Mouse (Mus musculus) gastrocnemius, postnatal 14 days (tissue): ENCODE results near the gene H2-Aa. TPM values are rescaled to one million over a fixed set of nuclear protein-coding genes. Genes with fewer than 3 reads are reported as not detected.
A peak's percentile ranks its signal among the peaks of the same experiment; 100 is the strongest.
"Not testable (repeated sequence)": the region's sequence is repeated elsewhere in the genome, so short reads cannot be mapped to it uniquely, and the experiment has no call there.

Experiments
- DNase-seq: peaks from one replicate; pipeline ENCODE4 v3.0.0; 2021; ENCODE audit warnings: mixed read lengths
- intact Hi-C: fragments of 180-260 bp; cut with DNase I; formaldehyde crosslinking; loops from one replicate; pipeline ENCODE4 v1.15.1; 2025; ENCODE audit warnings: low total_unique reads
- long read RNA-seq, 2 experiments: library from polyadenylated mRNA; stranded (forward); transcript quantifications; one replicate each; pipeline ENCODE4 v2.0.0; 2021
- total RNA-seq, 2 experiments: library from RNA; stranded (reverse); gene quantifications; 2 replicates each; pipeline ENCODE4 v1.2.3; 2021

The H2-Aa gene
- total RNA-seq = 1 to 10 TPM; 2.8 to 3.9 TPM
- long read RNA-seq, experiment 1, partial matches to known transcripts = 1 of 1 reads
- long read RNA-seq, experiment 1, other reads (novel, unspliced or antisense) = 0 of 1 reads
- long read RNA-seq, experiment 2, partial matches to known transcripts = 0 of 2 reads
- long read RNA-seq, experiment 2, other reads (novel, unspliced or antisense) = 0 of 2 reads

DNA sequence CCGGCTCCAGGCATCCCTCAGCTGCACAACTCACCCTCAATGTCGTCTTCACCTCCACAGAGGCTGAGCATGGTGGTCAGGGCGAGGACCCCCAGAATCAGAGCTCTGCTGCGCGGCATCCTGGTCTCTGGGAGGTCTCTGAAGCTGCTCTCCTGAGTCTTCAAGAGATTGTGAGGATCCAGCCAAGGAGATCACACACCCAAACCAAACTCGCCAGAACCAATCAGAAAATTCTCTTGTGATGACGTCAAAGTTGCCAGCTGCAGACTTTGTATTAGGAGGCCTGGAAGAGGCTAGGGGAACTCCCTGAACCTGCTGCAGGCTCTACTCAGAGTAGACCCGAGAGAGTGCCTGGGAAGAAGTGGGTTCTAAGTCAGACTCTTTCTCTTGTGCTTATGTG lies at the start of gene H2-Aa:
Gene H2-Aa (minus strand): TSS at position 176 of the 400 bp plus-strand sequence.
- peak; percentile 64 for DNase-seq
- intact Hi-C loops = no loop called here

DNA sequence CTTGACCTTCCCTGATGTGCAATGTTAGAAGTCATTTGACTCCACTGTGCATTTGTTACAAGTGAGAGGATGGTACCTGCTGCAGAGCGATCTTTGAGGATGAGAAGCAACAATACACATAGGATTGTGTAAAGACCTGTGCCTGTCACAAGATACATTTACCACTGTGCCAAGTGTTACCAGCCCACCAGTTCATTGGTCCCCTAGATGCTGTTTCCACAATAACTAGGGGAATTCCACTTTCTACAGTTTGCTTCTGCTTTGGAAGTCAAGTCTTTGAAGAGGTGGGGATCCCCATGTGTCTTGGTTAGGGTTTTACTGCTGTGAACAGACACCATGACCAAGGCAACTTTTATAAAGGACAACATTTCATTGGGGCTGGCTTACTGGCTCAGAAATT lies 43.6 kb upstream of the H2-Aa start:
- DNase-seq = no peak
- intact Hi-C loops = no loop called here

DNA sequence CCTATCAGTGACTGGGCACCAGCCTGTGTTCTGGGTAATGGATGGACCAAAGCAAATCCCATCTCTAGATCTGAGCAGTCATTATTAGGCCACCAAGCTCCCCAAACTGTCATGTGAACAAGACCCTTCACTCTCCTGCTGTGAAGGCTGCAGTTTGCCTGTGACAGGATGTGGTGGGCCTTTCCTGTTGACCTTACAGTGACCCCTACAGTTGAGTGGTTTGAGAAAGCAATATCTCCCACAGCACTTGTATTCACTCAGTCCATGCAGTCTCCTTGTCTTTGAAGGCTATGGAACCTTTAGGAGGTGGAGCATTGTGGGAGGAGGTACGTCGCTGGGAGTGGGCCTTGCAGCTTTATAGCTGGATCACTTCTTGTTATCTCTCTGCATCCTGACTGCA lies 42.2 kb upstream of the H2-Aa start:
- intact Hi-C loops = no loop called here
- no peak for DNase-seq

DNA sequence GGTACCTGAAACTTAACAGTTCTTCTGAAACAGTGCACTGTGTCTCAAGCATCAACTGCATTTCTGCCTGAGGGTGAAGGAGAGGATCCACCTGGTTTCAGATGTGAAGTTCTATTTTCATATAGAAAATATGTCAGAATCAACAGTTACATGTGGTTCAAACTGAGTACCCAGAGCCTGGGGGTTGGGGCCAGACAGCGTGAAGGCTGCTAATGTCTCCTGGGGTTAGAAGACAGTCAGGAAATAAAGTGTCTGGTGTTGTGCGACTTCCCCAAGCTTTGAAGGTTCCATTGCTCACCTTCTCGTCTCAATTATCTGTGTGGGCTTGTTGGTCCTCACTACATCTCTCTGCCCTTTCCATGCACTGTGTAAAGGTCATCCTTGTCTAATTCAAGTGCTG lies 38.8 kb upstream of the H2-Aa start:
- intact Hi-C loops = no loop called here
- DNase-seq = no peak

DNA sequence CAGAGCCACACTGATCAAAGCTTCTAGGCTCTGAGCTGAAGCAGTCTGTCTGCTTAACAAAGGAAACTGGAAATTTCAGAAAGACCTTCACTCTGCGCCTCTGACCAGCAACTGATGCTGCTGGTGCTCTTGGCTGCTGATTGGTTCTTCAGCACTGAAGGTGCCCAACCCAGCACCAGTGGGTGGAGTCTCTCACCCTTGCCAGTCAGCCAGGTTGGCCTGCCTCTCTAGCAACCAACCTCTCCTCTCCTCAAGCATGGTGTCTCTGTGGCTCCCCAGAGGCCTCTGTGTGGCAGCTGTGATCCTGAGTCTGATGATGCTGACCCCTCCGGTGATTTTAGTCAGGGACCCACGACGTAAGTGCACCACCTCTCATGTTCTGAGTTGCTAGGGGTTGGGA lies 37.8 kb upstream of the H2-Aa start, which contains the start of gene H2-Eb2:
Gene H2-Eb2 (plus strand): TSS at position 230 of the 400 bp plus-strand sequence.
- intact Hi-C loops = no loop called here
- no peak for DNase-seq

DNA sequence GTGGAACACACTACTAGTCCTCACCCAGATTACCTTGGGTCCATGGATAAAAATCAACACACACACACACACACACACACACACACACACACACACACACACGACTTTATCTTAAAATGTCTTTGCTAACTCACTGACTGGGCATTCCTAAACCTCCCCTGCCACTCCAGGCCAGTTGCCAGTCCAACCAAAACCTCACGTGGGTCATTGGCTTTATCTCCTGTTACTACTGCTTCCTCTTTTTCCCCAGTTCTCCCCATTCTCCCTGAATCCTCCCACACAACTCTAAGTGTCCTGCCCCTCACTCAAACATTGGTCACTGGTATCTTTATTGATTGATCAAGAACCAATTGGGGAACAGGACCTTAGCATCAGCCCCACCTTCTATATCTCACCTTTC lies 29.7 kb upstream of the H2-Aa start:
- DNase-seq = no peak
- intact Hi-C loops = loop anchor here (5.0 kb wide), 1 partner anchor 65 kb away; no protein-coding TSS in a partner anchor

DNA sequence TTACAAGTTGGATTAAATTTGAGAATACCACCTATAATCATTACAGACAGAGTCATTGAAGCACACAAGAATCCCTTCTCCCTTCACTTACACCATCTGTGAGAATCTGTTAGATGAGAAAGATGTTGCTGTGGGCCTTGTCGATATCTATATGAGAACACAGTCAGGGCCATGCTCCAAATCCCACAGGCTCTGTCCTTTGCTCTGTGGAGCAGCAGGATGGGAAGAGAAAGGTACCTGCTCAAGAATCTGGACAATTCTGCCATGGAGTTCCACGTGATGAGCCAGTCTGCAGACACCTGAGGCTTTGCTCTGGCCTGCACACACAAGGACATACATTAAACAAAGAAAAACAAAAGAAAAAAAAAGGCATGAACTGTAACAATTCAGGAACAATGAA lies 29.1 kb upstream of the H2-Aa start:
- DNase-seq = no peak
- intact Hi-C loops = loop anchor here (5.0 kb wide), 1 partner anchor 64 kb away; no protein-coding TSS in a partner anchor

DNA sequence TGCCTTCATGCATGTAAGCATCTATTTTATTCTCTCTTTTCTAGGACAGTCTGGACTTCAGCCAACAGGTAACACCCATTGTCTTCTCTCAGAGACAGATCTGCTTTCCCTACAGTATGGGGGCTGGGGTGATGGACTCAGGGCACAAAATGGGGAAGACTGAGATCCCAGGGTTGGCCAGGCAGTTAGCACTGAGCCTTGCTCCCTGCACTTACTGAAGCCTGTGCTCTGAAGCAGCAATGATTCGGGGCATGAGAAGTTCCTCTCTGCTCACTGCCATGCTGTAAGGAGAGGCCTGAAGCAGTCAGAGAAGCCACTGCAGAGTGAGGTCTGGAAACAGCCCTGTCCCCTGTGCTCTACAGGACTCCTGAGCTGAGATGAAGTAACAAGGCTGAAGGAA lies 27.9 kb upstream of the H2-Aa start:
- intact Hi-C loops = loop anchor here (5.0 kb wide), 1 partner anchor 63 kb away; no protein-coding TSS in a partner anchor
- no peak for DNase-seq

DNA sequence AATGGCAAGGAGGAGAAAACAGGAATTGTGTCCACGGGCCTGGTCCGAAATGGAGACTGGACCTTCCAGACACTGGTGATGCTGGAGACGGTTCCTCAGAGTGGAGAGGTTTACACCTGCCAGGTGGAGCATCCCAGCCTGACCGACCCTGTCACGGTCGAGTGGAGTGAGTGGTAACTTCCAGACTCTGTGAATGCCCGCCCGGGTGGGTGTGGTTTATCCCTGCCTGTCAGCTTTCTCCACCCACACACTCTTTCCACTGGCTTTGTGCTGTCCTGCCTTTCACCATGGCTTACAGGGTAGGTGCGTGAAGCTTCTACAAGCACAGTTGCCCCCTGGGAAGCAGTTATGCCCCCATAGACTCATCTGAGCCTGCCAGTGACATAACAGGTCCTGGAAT lies 26.7 kb upstream of the H2-Aa start:
- intact Hi-C loops = no loop called here
- DNase-seq = no peak

DNA sequence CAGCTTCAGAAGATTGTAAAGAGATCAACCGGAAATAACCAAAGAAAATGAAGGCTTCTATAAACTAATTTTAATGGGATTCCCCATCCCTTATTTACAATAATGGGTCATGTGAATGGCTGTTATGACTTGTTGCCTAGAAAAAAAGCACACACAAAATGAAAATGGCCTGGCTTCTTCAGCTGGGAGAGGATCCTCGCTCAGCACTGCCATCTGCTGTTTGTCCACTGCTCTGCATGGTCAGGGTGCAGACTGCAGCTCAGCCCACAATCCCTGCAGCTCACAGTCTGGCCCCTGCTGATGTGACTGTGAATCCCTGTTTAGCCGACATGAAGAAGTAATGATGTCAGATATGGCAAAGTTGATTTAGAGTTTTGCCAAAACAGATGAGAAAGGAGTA lies 25.8 kb upstream of the H2-Aa start:
- peak; percentile 75 for DNase-seq
- intact Hi-C loops = no loop called here

DNA sequence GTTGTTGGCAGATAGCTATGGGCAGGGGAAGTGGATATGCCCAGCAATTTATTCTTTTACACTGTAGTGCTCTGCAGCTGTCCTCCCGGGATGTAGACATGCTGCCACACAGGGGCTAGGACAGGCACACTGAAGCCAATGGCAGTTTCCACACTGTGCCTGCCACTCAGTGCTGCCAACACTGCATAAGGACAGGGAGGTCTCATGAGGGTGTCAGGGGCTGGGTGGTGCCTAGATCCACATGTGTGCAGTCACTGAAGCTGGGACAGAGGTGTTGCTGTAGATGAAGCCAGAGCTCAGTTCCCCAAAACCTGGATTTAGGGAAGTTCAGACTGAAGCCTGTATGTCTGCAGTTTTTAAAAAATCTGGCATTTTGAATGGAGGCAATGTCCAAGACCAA lies 24.6 kb upstream of the H2-Aa start:
- DNase-seq = no peak
- intact Hi-C loops = no loop called here

DNA sequence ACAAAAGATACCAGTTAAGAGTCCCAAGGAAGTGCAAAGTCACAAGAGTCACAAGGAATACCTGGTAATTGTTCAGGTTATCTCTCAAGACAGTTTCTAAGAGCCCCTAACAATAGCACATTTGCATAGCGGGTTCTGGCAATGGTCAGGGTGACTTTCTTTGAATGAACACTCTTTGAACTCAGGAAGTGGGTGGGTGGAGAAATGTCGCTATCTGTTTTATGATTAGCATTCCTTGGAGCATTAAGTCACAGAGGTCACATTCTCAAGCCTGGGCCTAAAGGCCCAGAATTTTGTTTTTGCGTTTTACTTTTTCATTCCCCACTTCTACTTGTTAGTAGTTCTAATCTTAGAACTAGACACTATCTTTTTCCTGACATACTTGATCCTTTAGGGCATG lies 22.9 kb upstream of the H2-Aa start:
- DNase-seq, intact Hi-C loops: not testable (repeated sequence)

DNA sequence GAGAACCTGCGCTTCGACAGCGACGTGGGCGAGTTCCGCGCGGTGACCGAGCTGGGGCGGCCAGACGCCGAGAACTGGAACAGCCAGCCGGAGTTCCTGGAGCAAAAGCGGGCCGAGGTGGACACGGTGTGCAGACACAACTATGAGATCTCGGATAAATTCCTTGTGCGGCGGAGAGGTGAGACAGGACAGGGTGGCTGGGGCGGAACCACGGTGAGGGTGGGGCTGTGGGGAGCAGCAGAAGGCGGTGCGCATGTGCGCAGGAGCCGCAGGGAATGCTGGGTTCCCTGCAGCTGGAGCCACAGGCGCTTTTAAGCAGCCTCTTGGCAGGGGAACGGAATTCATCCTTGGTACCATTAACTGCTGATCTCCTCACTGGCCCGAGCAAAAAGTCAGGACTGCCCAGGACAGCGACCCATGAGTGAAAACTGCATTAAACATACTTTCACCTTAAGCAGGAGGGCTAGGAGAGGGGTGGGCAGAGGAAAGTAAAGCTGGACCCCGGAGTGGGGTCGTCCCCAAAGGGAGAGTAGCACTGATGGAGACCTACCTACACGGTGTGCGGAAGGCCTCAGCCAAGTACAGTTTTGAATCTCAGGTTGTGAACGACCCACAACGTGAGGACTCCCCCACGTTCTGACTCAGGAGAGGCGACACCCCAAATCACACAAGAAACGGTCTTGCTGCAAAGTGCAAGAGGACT lies 22.2 kb upstream of the H2-Aa start:
- DNase-seq = peak; percentile 71
- intact Hi-C loops = no loop called here

DNA sequence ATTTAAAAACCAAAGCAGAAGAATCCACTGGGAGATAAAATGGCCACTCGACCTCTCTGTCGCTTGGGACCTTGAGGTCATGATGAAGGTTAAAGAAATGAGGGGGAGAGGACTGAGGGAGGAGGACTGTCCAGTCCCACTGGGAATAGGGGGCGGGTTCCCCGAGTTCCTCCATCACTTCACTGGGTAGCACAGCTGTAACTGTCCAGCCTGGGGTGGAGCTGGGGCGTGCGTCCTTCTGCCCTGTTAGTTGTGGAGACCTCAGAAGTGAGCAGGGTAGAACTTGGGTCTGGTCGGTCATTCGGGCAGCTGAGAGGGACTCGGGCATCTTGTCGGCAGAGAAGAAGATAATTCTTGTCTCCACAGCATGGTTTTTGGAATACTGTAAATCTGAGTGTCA lies 21.6 kb upstream of the H2-Aa start:
- DNase-seq = no peak
- intact Hi-C loops = no loop called here

DNA sequence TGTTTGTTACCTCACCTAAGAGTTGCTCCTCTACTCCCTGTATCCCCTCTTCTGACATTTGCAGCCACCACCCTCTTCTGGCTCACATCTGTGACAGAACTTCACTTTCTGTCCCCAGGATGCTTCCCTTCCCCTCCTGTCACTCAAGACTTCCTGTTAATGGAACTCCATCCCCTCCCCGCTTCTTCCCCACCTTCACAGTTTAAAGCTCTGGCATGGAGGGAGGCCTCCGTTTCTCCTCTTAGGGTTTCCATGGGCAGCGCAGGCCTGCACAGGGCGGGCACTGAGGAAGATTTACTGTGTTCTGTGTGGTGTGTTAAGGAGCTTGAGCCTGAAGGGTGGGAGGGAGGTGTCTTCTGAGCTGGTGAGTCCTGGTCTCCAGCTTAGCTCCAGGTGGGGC lies 20.5 kb upstream of the H2-Aa start:
- no peak for DNase-seq
- intact Hi-C loops = no loop called here

DNA sequence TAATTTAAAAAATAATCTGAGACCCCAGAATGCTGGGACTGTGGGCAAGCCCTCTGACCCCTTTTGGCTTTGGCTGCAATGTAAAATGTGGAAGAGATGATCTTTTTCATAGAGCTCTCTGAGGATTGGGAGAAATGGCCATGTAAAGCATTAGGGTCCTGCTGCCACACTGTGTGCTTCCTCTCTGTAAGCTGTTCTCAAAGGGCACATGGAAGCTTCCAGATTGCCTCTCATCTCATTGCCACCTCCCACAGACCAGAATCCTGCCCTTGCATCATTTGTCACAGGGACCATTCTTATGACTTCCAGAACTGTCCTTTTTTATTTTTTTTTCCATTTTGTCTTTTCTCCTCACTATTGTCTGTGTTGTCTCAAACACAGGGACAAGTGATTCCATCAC lies 19.6 kb upstream of the H2-Aa start:
- intact Hi-C loops = no loop called here
- DNase-seq = no peak

DNA sequence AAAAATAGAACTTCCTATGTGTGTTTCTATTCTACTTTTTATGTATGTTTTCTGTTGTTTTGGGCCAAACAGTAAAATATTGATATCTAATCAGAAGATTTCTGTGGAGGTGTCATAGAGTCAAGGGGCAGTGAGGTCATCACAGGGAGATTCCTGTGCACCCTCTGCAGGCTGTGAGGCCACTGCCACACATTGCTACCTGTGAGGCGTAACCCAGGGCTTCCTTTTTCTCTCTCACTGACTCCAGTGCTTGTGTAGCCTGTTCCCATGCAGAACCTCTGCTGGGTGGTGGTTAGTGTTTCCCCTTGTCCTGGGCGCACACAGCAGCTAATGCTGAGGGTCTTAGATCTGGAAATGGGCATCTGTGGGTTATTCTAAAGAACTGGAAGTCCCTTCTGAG lies 18.8 kb upstream of the H2-Aa start:
- intact Hi-C loops = no loop called here
- DNase-seq = no peak

DNA sequence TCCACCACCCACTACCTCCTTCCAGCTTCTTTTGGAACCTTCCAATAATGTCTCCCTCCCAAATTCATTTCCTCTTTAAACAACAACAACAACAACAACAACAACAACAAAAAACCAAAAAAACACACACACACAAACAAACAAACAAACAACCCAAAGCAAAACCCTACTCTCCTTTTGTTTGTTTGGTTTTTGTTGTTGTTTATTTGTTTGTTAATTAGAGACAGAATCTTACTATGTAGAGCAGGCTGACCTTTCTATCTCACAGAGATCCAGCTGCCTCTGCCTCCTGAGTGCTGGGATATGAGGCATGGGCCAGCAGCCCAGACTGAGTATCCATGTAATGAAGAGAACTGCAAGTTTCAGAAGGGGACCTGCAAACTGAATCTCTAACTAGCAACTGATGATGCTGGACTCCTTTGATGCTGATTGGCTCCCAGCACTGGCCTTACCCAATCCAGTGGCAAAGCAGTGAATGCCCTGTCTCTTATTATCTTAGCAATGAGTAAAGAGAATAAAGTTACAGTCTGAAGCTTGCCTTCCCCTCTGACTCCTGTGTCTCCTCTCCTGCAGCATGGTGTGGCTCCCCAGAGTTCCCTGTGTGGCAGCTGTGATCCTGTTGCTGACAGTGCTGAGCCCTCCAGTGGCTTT lies 17.9 kb upstream of the H2-Aa start, which contains the start of gene H2-Eb1:
Gene H2-Eb1 (plus strand): TSS at position 488 of the 651 bp plus-strand sequence.
- peak; percentile 64 for DNase-seq
- intact Hi-C loops = no loop called here

DNA sequence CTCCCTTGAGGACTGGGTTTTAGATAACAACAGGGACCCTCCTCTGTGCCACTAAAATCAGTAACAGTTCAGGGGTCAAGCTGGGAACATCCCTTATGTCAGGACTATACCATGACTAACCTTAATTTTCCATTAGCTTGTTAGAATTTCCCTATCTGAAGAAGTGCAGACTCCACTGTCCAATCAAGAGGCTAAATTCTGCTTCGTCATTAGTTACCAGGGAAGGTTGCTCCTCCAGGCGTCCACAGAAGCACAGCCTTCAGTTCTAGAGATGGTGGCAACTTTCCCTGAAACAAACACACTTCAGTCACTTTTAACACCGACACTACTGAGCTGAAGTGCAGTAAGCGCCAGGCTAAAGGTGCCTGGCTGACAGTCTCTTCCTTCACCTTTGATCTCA lies 17.1 kb upstream of the H2-Aa start:
- DNase-seq = peak; percentile 17
- intact Hi-C loops = no loop called here

DNA sequence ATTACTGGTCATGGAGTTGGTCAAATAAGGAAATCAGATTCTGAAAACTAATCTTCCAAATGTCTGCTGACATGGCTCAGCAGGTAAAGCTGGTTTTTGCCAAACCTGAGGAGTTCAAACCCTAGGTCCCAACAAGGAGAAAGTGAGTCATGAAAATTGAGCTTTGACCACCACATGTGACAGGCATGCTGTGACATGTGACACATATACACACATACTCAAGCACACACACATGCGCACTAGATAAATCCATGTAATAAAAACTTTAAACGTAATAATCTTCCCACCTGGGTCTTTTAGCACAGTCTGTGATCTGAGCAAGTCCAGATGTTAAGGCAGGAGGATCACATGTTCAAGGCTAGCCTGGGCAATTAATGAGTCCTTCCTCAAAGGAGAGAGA lies 16.2 kb upstream of the H2-Aa start:
- intact Hi-C loops = no loop called here
- DNase-seq = no peak

DNA sequence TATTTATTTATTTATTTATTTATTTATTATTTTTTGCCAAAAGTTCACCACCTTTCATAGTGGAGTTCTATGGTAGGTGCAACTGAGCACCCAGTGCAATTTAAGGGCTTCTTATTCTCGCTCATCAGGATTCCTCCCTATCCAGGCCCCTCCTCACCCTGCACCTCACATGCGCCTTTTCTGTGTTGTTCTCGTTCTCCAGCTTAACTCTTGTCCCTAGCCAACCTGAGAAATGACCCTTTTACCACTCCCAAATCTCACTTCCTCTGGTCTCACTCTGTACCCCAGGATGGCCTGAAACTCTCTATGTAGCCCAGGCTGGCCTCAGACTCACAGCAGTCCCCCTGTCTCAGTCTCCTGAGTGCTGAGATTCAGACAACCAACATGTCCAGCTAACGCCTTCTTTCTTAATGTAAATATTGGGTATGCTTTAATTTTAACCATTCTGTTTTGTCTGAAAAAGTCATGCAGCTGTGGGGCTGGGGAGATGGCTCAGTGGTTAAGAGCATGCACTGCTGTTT lies 14.1 kb upstream of the H2-Aa start:
- DNase-seq = no peak
- intact Hi-C loops = no loop called here
